Mouse (Mus musculus): ENCODE measurements around the gene Wwtr1. TPM values are rescaled to one million over a fixed set of nuclear protein-coding genes. Genes with fewer than 3 reads are reported as not detected.

Wwtr1 gene
- polyA plus RNA-seq, 1 experiment from 2014 or later: 15.6 TPM

DNA sequence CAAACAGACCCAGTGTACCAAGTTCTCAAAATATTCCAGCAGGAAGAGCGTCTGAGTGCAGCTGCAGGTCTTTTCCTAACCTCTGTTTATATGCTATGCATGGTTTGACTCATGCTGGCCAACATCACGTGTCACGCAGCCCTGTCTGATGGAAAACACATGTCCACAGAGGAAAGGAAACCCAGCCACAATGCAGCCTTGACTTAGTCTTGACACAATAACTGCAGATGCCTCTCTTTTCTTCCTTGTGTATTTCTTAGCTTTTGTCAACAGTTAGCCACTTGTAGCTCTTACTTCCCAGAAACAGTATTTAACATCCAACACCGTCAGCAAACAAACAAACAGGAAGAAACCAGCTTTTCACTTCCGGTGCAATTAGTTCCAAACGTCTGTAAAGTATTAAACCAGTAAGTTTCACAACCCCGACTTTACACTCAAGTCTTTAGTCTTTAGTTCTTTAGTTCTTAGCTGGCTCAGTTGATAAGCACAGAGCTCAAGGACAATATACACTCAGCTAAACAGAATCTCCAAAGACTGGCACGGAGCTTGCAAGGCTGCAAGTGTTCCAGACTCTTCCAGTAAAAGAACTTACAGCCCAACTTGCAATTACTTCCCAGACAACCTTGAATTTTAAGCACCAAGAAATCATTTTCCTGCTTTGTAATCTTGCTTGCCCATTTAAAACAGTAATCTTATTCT is 88.1 kb downstream of the Wwtr1 start:
- Histone ChIP-seq H3K36me3 (ENCODE audit: control insufficient read depth, insufficient read depth, low read length) (no peaks in the 10 kb centered on the region), H3K27me3 (ENCODE audit: control insufficient read depth, insufficient read depth, low read length) (no peaks in the 10 kb centered on the region), H3K4me3 (ENCODE audit: low read depth, low read length) (no peak overlapping the region), H3K4me1 (replicated peaks; ENCODE audit: control insufficient read depth, insufficient read depth, low read length) (no peaks in the 10 kb centered on the region), H3K27ac (ENCODE audit: low read depth, low read length) (no peak overlapping the region), H3K9ac (ENCODE audit: low read depth, low read length) (no peak overlapping the region), H3K4me2 (replicated peaks; ENCODE audit: low read depth, low read length) (no peak overlapping the region), H3K9me3 (ENCODE audit: control insufficient read depth, low read length) (no peaks in the 10 kb centered on the region)
- no peak for ATAC-seq (ENCODE audit: low FRiP score)
- 82% methylated on average over 8 of the region's 8 CpGs for WGBS
- DNase-seq (ENCODE audit: low spot score): peak; percentile 31

DNA sequence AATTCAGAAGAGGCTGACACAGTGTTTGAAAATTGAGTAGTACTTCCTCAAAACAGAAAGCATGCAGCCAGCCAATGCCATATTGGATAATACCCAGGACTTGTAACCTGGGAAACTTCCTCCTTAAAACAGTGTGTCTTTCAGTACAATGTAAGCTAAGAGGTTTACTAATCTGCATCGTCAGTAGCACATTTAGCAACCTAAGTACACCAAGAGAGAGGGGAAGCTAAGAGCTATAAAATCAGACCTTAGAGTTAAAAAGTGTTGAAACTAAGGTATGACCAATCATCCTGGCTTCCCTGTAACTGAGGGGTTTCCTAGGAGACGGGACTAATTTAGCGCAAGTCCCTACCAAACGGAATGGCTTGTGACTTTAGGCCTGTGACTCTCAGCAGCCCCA is 89.6 kb downstream of the Wwtr1 start:
- WGBS: 83% methylated on average over 4 of the region's 4 CpGs
- no peak overlapping the region for H3K9ac ChIP-seq (ENCODE audit: low read depth, low read length)
- no peak overlapping the region for H3K27ac ChIP-seq (ENCODE audit: low read depth, low read length)
- DNase-seq (ENCODE audit: low spot score): no peak
- H3K36me3 ChIP-seq (ENCODE audit: control insufficient read depth, insufficient read depth, low read length): no peaks in the 10 kb centered on the region
- H3K9me3 ChIP-seq (ENCODE audit: control insufficient read depth, low read length): no peaks in the 10 kb centered on the region
- H3K4me3 ChIP-seq (ENCODE audit: low read depth, low read length): no peak overlapping the region
- no peak overlapping the region for H3K4me2 ChIP-seq (replicated peaks; ENCODE audit: low read depth, low read length)
- H3K4me1 ChIP-seq (replicated peaks; ENCODE audit: control insufficient read depth, insufficient read depth, low read length): no peaks in the 10 kb centered on the region
- no peaks in the 10 kb centered on the region for H3K27me3 ChIP-seq (ENCODE audit: control insufficient read depth, insufficient read depth, low read length)
- ATAC-seq (ENCODE audit: low FRiP score): no peak

GRCm38 (mm10) chr3:57481981-57482380 is 93.7 kb downstream of the Wwtr1 start:
- no peaks in the 10 kb centered on the region for H3K36me3 ChIP-seq (ENCODE audit: control insufficient read depth, insufficient read depth, low read length)
- no peaks in the 10 kb centered on the region for H3K27me3 ChIP-seq (ENCODE audit: control insufficient read depth, insufficient read depth, low read length)
- no peak overlapping the region for H3K9ac ChIP-seq (ENCODE audit: low read depth, low read length)
- no peaks in the 10 kb centered on the region for H3K4me1 ChIP-seq (replicated peaks; ENCODE audit: control insufficient read depth, insufficient read depth, low read length)
- no peak for ATAC-seq (ENCODE audit: low FRiP score)
- no peak overlapping the region for H3K4me3 ChIP-seq (ENCODE audit: low read depth, low read length)
- H3K9me3 ChIP-seq (ENCODE audit: control insufficient read depth, low read length): no peaks in the 10 kb centered on the region
- DNase-seq (ENCODE audit: low spot score): no peak
- WGBS: 90% methylated on average over 5 of the region's 5 CpGs
- H3K4me2 ChIP-seq (replicated peaks; ENCODE audit: low read depth, low read length): no peak overlapping the region
- H3K27ac ChIP-seq (ENCODE audit: low read depth, low read length): no peak overlapping the region

DNA sequence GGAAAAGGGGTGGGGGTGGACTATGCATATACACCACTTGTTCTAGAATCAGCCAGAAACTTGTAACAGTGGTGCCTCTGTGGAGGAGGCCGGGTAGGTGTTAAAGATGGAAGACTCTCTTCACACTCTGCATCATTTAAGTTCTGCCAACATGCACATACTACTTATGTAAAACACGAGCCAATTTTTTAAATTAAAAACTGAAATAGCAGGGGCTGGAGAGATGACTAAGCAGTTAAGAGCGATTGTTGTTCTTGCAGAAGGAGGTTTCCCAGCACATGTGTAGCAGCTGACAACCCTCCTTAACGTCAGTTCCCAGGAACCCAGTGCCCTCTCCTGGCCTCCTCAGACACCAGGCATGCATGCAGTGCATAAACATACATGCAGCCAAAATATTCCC is 95.1 kb downstream of the Wwtr1 start:
- WGBS: 81% methylated on average over 4 of the region's 4 CpGs
- no peak for ATAC-seq (ENCODE audit: low FRiP score)

GRCm38 (mm10) chr3:57474421-57474820 is 101.3 kb downstream of the Wwtr1 start:
- WGBS: 91% methylated on average over 8 of the region's 8 CpGs
- Histone ChIP-seq H3K4me3 (ENCODE audit: low read depth, low read length) (no peak overlapping the region), H3K4me2 (replicated peaks; ENCODE audit: low read depth, low read length) (no peak overlapping the region), H3K4me1 (replicated peaks; ENCODE audit: control insufficient read depth, insufficient read depth, low read length) (peaks cover 2% of the 10 kb centered on the region; the same call in 1 of the 2 replicates), H3K27me3 (ENCODE audit: control insufficient read depth, insufficient read depth, low read length) (no peaks in the 10 kb centered on the region), H3K36me3 (ENCODE audit: control insufficient read depth, insufficient read depth, low read length) (no peaks in the 10 kb centered on the region), H3K27ac (ENCODE audit: low read depth, low read length) (no peak overlapping the region), H3K9me3 (ENCODE audit: control insufficient read depth, low read length) (no peaks in the 10 kb centered on the region), H3K9ac (ENCODE audit: low read depth, low read length) (no peak overlapping the region)
- DNase-seq (ENCODE audit: low spot score): no peak
- no peak for ATAC-seq (ENCODE audit: low FRiP score)

More for the DNA sequence above, 95.1 kb downstream of the Wwtr1 start:
- Histone ChIP-seq H3K9me3 (ENCODE audit: control insufficient read depth, low read length) (no peaks in the 10 kb centered on the region), H3K27ac (ENCODE audit: low read depth, low read length) (no peak overlapping the region), H3K4me2 (replicated peaks; ENCODE audit: low read depth, low read length) (no peak overlapping the region), H3K36me3 (ENCODE audit: control insufficient read depth, insufficient read depth, low read length) (no peaks in the 10 kb centered on the region), H3K4me1 (replicated peaks; ENCODE audit: control insufficient read depth, insufficient read depth, low read length) (no peaks in the 10 kb centered on the region), H3K27me3 (ENCODE audit: control insufficient read depth, insufficient read depth, low read length) (no peaks in the 10 kb centered on the region), H3K9ac (ENCODE audit: low read depth, low read length) (no peak overlapping the region), H3K4me3 (ENCODE audit: low read depth, low read length) (no peak overlapping the region)
- DNase-seq (ENCODE audit: low spot score): no peak

GRCm38 (mm10) chr3:57472407-57472806 is 103.3 kb downstream of the Wwtr1 start:
- H3K36me3 ChIP-seq (ENCODE audit: control insufficient read depth, insufficient read depth, low read length): no peaks in the 10 kb centered on the region
- no peaks in the 10 kb centered on the region for H3K27me3 ChIP-seq (ENCODE audit: control insufficient read depth, insufficient read depth, low read length)
- peaks cover 2% of the 10 kb centered on the region; the same call in 1 of the 2 replicates for H3K4me1 ChIP-seq (replicated peaks; ENCODE audit: control insufficient read depth, insufficient read depth, low read length)
- H3K9me3 ChIP-seq (ENCODE audit: control insufficient read depth, low read length): no peaks in the 10 kb centered on the region
- no peak overlapping the region for H3K4me3 ChIP-seq (ENCODE audit: low read depth, low read length)
- 34% methylated on average over 4 of the region's 4 CpGs for WGBS
- peak; percentile 77 for DNase-seq (ENCODE audit: low spot score)
- H3K27ac ChIP-seq (ENCODE audit: low read depth, low read length): no peak overlapping the region
- peak; percentile 85 for ATAC-seq (ENCODE audit: low FRiP score)
- no peak overlapping the region for H3K9ac ChIP-seq (ENCODE audit: low read depth, low read length)
- no peak overlapping the region for H3K4me2 ChIP-seq (replicated peaks; ENCODE audit: low read depth, low read length)

DNA sequence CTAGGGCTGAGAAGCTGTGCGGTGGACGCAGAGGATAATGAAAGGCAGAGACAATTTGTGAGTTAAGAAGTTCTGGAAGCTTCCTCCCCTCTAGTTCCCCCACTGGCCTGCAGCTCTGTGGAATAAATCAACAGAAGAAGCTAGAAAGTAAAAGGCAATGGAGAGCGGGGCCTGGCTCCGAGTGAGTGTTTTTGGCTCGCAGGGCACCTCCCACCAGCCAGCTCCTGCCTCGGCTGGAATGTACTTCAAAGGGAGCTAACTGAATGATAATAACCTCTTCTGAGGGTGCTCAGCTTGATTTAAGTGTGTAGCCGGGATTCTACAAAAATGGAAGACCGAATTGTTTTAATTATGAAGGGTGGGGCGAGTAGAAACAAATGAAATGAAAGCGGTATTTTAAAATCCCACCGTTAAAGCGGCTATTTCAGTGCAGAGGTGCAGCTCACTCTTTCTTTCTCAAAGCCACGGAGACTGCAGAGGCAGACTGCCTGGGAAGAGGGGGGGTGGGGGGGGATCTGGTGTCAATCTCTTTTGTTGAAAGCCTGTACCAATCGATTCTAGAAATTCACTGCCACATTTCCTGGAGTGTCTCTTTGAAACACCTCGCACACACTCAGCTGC is 104.6 kb downstream of the Wwtr1 start:
- Histone ChIP-seq H3K4me2 (replicated peaks; ENCODE audit: low read depth, low read length) (peak overlapping the region; percentile 0), H3K36me3 (ENCODE audit: control insufficient read depth, insufficient read depth, low read length) (no peaks in the 10 kb centered on the region), H3K9ac (ENCODE audit: low read depth, low read length) (no peak overlapping the region), H3K4me3 (ENCODE audit: low read depth, low read length) (no peak overlapping the region), H3K9me3 (ENCODE audit: control insufficient read depth, low read length) (no peaks in the 10 kb centered on the region), H3K4me1 (replicated peaks; ENCODE audit: control insufficient read depth, insufficient read depth, low read length) (peaks cover 2% of the 10 kb centered on the region; the same call in 1 of the 2 replicates), H3K27me3 (ENCODE audit: control insufficient read depth, insufficient read depth, low read length) (no peaks in the 10 kb centered on the region), H3K27ac (ENCODE audit: low read depth, low read length) (peak overlapping the region; percentile 27; the same call in 1 of the 2 replicates)
- ATAC-seq (ENCODE audit: low FRiP score): peak; percentile 65
- WGBS: 5% methylated on average over 15 of the region's 15 CpGs
- DNase-seq (ENCODE audit: low spot score): peak; percentile 47

DNA sequence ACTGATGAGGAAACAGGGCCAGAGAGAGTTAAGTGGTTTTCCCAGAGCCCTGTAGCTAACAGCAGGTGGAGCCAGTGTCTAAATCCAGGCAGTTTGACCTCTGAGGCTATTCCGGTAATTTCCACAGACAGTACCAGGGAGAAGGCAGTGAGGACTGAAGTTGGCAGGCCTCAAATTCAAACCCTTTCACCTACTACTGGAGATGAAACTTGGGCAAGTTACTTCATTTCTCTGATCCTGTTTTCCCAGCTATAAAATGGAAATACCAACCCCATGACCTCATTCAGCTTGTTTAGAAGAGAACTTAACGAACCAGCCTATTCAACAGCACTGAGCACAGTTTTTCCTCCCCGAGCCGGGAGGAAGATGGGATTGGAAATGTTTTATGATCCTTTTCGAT is 105.4 kb downstream of the Wwtr1 start:
- H3K4me1 ChIP-seq (replicated peaks; ENCODE audit: control insufficient read depth, insufficient read depth, low read length): peaks cover 2% of the 10 kb centered on the region; the same call in 1 of the 2 replicates
- WGBS: 36% methylated on average over 5 of the region's 5 CpGs
- no peaks in the 10 kb centered on the region for H3K36me3 ChIP-seq (ENCODE audit: control insufficient read depth, insufficient read depth, low read length)
- DNase-seq (ENCODE audit: low spot score) (peak; percentile 47), ATAC-seq (ENCODE audit: low FRiP score) (no peak)
- H3K9me3 ChIP-seq (ENCODE audit: control insufficient read depth, low read length): no peaks in the 10 kb centered on the region
- H3K27ac ChIP-seq (ENCODE audit: low read depth, low read length): no peak overlapping the region
- H3K4me3 ChIP-seq (ENCODE audit: low read depth, low read length): no peak overlapping the region
- no peaks in the 10 kb centered on the region for H3K27me3 ChIP-seq (ENCODE audit: control insufficient read depth, insufficient read depth, low read length)
- H3K9ac ChIP-seq (ENCODE audit: low read depth, low read length): no peak overlapping the region
- no peak overlapping the region for H3K4me2 ChIP-seq (replicated peaks; ENCODE audit: low read depth, low read length)

DNA sequence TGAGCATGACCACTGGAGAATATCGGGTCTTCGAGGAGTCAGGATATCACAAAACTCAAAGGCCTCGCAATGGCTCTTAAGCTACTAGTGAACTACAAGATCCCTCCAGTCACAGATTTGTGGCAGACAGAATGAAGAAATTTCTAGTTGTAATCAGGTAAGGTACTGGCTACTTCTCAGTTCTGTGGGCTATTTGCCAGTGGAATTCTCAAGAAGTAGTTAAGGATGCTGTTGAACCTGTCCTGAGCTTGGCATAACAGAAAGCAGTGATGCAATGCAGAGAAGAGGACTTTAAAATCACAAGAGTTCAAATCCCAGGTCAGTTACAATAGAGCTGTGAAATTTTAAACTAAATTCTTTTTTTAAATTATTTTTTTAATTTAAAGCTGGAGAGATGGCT is 106.4 kb downstream of the Wwtr1 start:
- Histone ChIP-seq H3K4me2 (replicated peaks; ENCODE audit: low read depth, low read length) (no peak overlapping the region), H3K9ac (ENCODE audit: low read depth, low read length) (no peak overlapping the region), H3K9me3 (ENCODE audit: control insufficient read depth, low read length) (no peaks in the 10 kb centered on the region), H3K36me3 (ENCODE audit: control insufficient read depth, insufficient read depth, low read length) (no peaks in the 10 kb centered on the region), H3K27ac (ENCODE audit: low read depth, low read length) (no peak overlapping the region), H3K4me1 (replicated peaks; ENCODE audit: control insufficient read depth, insufficient read depth, low read length) (peaks cover 2% of the 10 kb centered on the region; the same call in 1 of the 2 replicates), H3K27me3 (ENCODE audit: control insufficient read depth, insufficient read depth, low read length) (no peaks in the 10 kb centered on the region), H3K4me3 (ENCODE audit: low read depth, low read length) (no peak overlapping the region)
- no peak for DNase-seq (ENCODE audit: low spot score)
- ATAC-seq (ENCODE audit: low FRiP score): no peak
- 95% methylated on average over 3 of the region's 3 CpGs for WGBS

Measured in hindbrain, embryonic 11.5 days (tissue).